Comparison of ENCODE assay signal across 17 mouse cellular contexts in the genomic region with DNA sequence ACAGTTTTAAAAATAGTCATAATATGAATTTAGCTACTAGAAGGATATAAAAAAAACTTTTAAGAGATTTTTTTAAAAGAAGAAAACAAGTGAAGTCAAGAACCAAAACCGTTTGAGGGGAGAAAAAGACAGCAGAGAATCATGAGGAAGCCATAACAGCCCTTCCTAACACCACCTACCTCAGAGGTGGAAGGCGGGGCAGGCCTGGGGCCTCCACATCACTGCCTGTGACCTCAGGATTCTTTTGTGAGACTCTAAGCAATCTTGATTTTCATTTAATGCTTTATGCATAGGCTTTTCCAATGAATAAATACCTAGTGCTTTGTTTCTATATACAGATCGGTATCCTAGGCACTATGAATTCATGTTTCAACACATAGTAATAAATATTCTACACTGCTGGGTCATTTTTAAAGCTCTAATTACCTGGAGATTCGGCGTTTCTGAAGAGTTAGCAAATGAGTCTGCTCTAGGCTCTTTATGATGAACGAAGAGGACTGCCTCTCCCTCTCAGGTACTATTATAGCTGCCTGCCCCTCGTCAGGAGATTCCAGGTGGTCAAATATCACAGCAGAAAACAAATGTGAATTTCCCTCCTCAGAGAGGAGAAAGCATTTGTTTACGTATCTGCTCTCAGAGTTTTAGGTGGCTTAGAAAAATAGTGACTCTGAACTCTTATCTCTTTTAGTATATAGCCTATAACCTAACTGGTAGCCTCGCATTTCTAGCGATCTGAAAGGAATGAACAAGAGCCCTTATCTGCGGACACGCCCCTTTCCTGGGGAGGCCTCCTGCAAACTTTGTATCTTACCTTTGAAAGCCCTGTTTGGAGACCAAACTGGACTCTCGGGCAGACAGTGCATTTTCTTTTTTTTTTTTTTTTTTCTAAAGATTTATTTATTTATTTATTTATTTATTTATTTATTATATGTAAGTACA.
DNase-seq lines count a peak whose midpoint lies in the region; ATAC-seq and TF ChIP-seq lines count a peak whose summit lies in the region.
"Had no signal": no experiment of that assay in that cellular context is flagged by ENCODE, and none has a peak within 500 bp of the region (broad histone marks: within the 10 kb centered on the region; RNA-seq: fewer than 3 reads in every experiment).

No protein-coding gene starts in this region.

- H3K4me3 ChIP-seq in ES-E14 (ENCODE audit: insufficient read depth in 1 of 2, low read depth in 1 of 2, low read length in 2 of 2, poor library complexity in 1 of 2, severe bottlenecking in 1 of 2) = no peak overlapping the region
- no peak overlapping the region for H3K4me3 ChIP-seq in intestine, postnatal 0 days (ENCODE audit: low read depth, low read length)
- H3K4me3 ChIP-seq in stomach, embryonic 16.5 days (replicated peaks; ENCODE audit: low read length) = no peak overlapping the region
- H3K4me3 ChIP-seq: embryonic facial prominence, embryonic 12.5 days; forebrain, embryonic 15.5 days; heart, embryonic 12.5 days had no signal

- peak; percentile 69 for ATAC-seq in intestine, postnatal 0 days
- 0 out of 2 replicates have a peak, but pooled peaks have one; percentile 53 for ATAC-seq in stomach, embryonic 16.5 days (ENCODE audit: insufficient read depth, low FRiP score)
- ATAC-seq: forebrain, embryonic 15.5 days; hindbrain, embryonic 16.5 days had no signal

- no peaks in the 10 kb centered on the region for H3K4me1 ChIP-seq in ES-E14 (ENCODE audit: control insufficient read depth in 2 of 2, insufficient read depth in 2 of 2, low read length in 2 of 2, poor library complexity in 1 of 2)
- no peaks in the 10 kb centered on the region for H3K4me1 ChIP-seq in intestine, postnatal 0 days (replicated peaks; ENCODE audit: control insufficient read depth, insufficient read depth, low read length)
- H3K4me1 ChIP-seq in stomach, embryonic 16.5 days (ENCODE audit: control insufficient read depth, insufficient read depth, low read length) = no peaks in the 10 kb centered on the region
- H3K4me1 ChIP-seq: embryonic facial prominence, embryonic 12.5 days; forebrain, embryonic 15.5 days had no signal

- WGBS in intestine, postnatal 0 days = 39% methylated on average over 13 of the region's 13 CpGs
- 60% methylated on average over 13 of the region's 13 CpGs for WGBS in stomach, embryonic 16.5 days

- no peak for TF ChIP-seq CTCF in intestine, postnatal 0 days (IDR thresholded peaks at IDR 0.05; ENCODE audit: low read depth)

- H3K4me2 ChIP-seq in intestine, postnatal 0 days (replicated peaks; ENCODE audit: low read depth) = peak overlapping the region; percentile 46
- no peak overlapping the region for H3K4me2 ChIP-seq in stomach, embryonic 16.5 days (ENCODE audit: low read depth, low read length)
- H3K4me2 ChIP-seq: embryonic facial prominence, embryonic 12.5 days; forebrain, embryonic 15.5 days; heart, embryonic 12.5 days had no signal

- in situ Hi-C loops in ES-E14 (cut with MboI; ENCODE audit: low sequenced_read_pairs in 2 of 2, unreplicated experiment in 2 of 2) = no loop called here

- no peaks in the 10 kb centered on the region for H3K9me3 ChIP-seq in ES-E14 (ENCODE audit: control insufficient read depth, insufficient read depth, low read depth, low read length)
- H3K9me3 ChIP-seq in intestine, postnatal 0 days (ENCODE audit: control insufficient read depth) = no peaks in the 10 kb centered on the region
- H3K9me3 ChIP-seq in stomach, embryonic 16.5 days (replicated peaks; ENCODE audit: control insufficient read depth, low read length) = no peaks in the 10 kb centered on the region
- H3K9me3 ChIP-seq: embryonic facial prominence, embryonic 12.5 days; forebrain, embryonic 15.5 days; heart, embryonic 12.5 days had no signal

- H3K36me3 ChIP-seq in ES-E14 (ENCODE audit: control insufficient read depth, insufficient read depth, low read length, poor library complexity, severe bottlenecking) = no peaks in the 10 kb centered on the region
- no peaks in the 10 kb centered on the region for H3K36me3 ChIP-seq in intestine, postnatal 0 days (ENCODE audit: control insufficient read depth, insufficient read depth)
- 0 out of 2 replicates have a peak, but pooled peaks cover 3% of the 10 kb centered on the region for H3K36me3 ChIP-seq in stomach, embryonic 16.5 days (ENCODE audit: control insufficient read depth, insufficient read depth, low read length)
- H3K36me3 ChIP-seq: G1E had no signal

- H3K27me3 ChIP-seq in intestine, postnatal 0 days (replicated peaks; ENCODE audit: control insufficient read depth, insufficient read depth, low read length) = no peaks in the 10 kb centered on the region
- H3K27me3 ChIP-seq in stomach, embryonic 16.5 days (ENCODE audit: control insufficient read depth, insufficient read depth, low read length) = no peaks in the 10 kb centered on the region
- H3K27me3 ChIP-seq: embryonic facial prominence, embryonic 12.5 days; forebrain, embryonic 15.5 days; heart, embryonic 12.5 days had no signal

- H3K9ac ChIP-seq in ES-E14 (ENCODE audit: insufficient read depth, low read depth, low read length, poor library complexity, severe bottlenecking) = no peak overlapping the region
- peak overlapping the region; percentile 7; the same call in 1 of the 2 replicates for H3K9ac ChIP-seq in intestine, postnatal 0 days (ENCODE audit: low read depth, low read length)
- no peak overlapping the region for H3K9ac ChIP-seq in stomach, embryonic 16.5 days (ENCODE audit: low read length)
- H3K9ac ChIP-seq: embryonic facial prominence, embryonic 12.5 days; forebrain, embryonic 15.5 days; heart, embryonic 12.5 days had no signal

- DNase-seq in ES-E14 (ENCODE audit: low read depth, low spot score) = no peak
- DNase-seq in c-Kit-positive CD71-positive TER-119-negative erythroid progenitor cells, embryonic 14.5 days (ENCODE audit: low read depth) = peak; percentile 13
- DNase-seq in layer of hippocampus, adult 11-12 months (ENCODE audit: low spot score) = no peak
- DNase-seq in kidney, adult 9 months = no peak
- DNase-seq: adrenal gland, adult 8-10 months; adrenal gland, postnatal 36 days; cerebellum, adult 11-12 months; cerebellum, adult 9-10 months; cerebellum, postnatal 25 days; gastrocnemius, postnatal 10 days had no signal

- no peak overlapping the region for H3K27ac ChIP-seq in ES-E14 (ENCODE audit: insufficient read depth, low read depth, low read length, poor library complexity, severe bottlenecking)
- H3K27ac ChIP-seq in intestine, postnatal 0 days (ENCODE audit: low read depth, low read length) = peak overlapping the region; percentile 50; the same call in 1 of the 2 replicates
- H3K27ac ChIP-seq in stomach, embryonic 16.5 days (ENCODE audit: low read length) = no peak overlapping the region
- H3K27ac ChIP-seq: embryonic facial prominence, embryonic 12.5 days; forebrain, embryonic 15.5 days had no signal

TF ChIP-seq in ES-E14, 5 proteins besides CTCF, POLR2A, EP300 and RAD21:
- TF ChIP-seq ZC3H11A (IDR thresholded peaks at IDR 0.05; ENCODE audit: borderline replicate concordance, low read depth, low read length) (no peak), ZNF384 (IDR thresholded peaks at IDR 0.05; ENCODE audit: low read depth, low read length) (0 out of 2 replicates have a peak, but pooled peaks have one; percentile 25), HCFC1 (IDR thresholded peaks at IDR 0.05; ENCODE audit: borderline replicate concordance, insufficient read depth, low read length) (no peak), CHD2 (IDR thresholded peaks at IDR 0.05; ENCODE audit: low read depth, low read length) (no peak)
